Mouse (Mus musculus) hindbrain, embryonic 11.5 days (tissue): ENCODE measurements around the gene Rab28. TPM values are rescaled to one million over a fixed set of nuclear protein-coding genes. Genes with fewer than 3 reads are reported as not detected.
"Not testable (repeated sequence)": the region's sequence is repeated elsewhere in the genome, so short reads cannot be mapped to it uniquely, and the experiment has no call there.

ENCODE experiments used
- ATAC-seq: fragments of 200-750 bp; cut with Nextera tagmentation; 2 replicates; pipeline ENCODE4 v1.8.0; 2017; ENCODE audit warnings: mild to moderate bottlenecking, moderate TSS enrichment, moderate library complexity; ENCODE audit not compliant: low FRiP score
- DNase-seq: peaks from one replicate; pipeline ENCODE4 v3.0.0-alpha.2; 2015; ENCODE audit warnings: low spot score
- H3K27ac ChIP-seq: fragments of 300-500 bp; sonication (generic); 2 replicates; pipeline ENCODE4 v1.5.1; 2014; ENCODE audit warnings: mild to moderate bottlenecking, low read depth, low read length
- H3K27me3 ChIP-seq: fragments of 300-500 bp; sonication (generic); 2 replicates; pipeline ENCODE4 v1.6.1; 2014; ENCODE audit warnings: mild to moderate bottlenecking, low read length, moderate library complexity, mixed read lengths; ENCODE audit not compliant: control insufficient read depth, insufficient read depth
- H3K36me3 ChIP-seq: fragments of 300-500 bp; sonication (generic); 2 replicates; pipeline ENCODE4 v1.6.1; 2014; ENCODE audit warnings: mild to moderate bottlenecking, low read length, moderate library complexity, mixed read lengths; ENCODE audit not compliant: control insufficient read depth, insufficient read depth
- H3K4me1 ChIP-seq: fragments of 300-500 bp; sonication (generic); replicated peaks from 2 replicates; pipeline ENCODE4 v1.6.1; 2014; ENCODE audit warnings: low read length, mixed read lengths; ENCODE audit not compliant: control insufficient read depth, insufficient read depth
- H3K4me2 ChIP-seq: fragments of 300-500 bp; sonication (generic); replicated peaks from 2 replicates; pipeline ENCODE4 v1.6.1; 2014; ENCODE audit warnings: mild to moderate bottlenecking, low read depth, low read length
- H3K4me3 ChIP-seq: fragments of 300-500 bp; sonication (generic); 2 replicates; pipeline ENCODE4 v1.5.1; 2014; ENCODE audit warnings: low read depth, low read length
- H3K9ac ChIP-seq: fragments of 300-500 bp; sonication (generic); 2 replicates; pipeline ENCODE4 v1.6.1; 2014; ENCODE audit warnings: low read depth, low read length
- H3K9me3 ChIP-seq: fragments of 300-500 bp; sonication (generic); 2 replicates; pipeline ENCODE4 v1.6.1; 2016; ENCODE audit warnings: low read length; ENCODE audit not compliant: control insufficient read depth
- WGBS: fragments of 180-500 bp; shearing (Covaris S2); extraction: QIAGEN DNeasy Blood & Tissue Kit; methylation state at CpG from one replicate; pipeline ENCODE4 v1.1.7; 2014; 5-methylcytosine and 5-hydroxymethylcytosine counted together
- polyA plus RNA-seq: library from polyadenylated mRNA; unstranded; fragments of >200 nt; fragmentation: Nextera tagmentation; extraction: Ambion mirVana; gene quantifications from 2 replicates; pipeline ENCODE4 v1.2.1, GENCODE M21; 2014

The Rab28 gene
- polyA plus RNA-seq, 1 experiment from 2014 or later: 94.7 TPM

GRCm38 (mm10) chr5:41744234-41744633 lies 36.3 kb upstream of the Rab28 start:
- DNase-seq (no peak), ATAC-seq (0 out of 2 replicates have a peak, but pooled peaks have one; percentile 25)
- WGBS: 7% methylated on average over 7 of the region's 7 CpGs
- Histone ChIP-seq H3K27ac (no peak overlapping the region), H3K9ac (no peak overlapping the region), H3K4me3 (no peak overlapping the region), H3K9me3 (no peaks in the 10 kb centered on the region), H3K4me1 (no peaks in the 10 kb centered on the region), H3K4me2 (no peak overlapping the region), H3K36me3 (no peaks in the 10 kb centered on the region), H3K27me3 (peaks cover 47% of the 10 kb centered on the region)

DNA sequence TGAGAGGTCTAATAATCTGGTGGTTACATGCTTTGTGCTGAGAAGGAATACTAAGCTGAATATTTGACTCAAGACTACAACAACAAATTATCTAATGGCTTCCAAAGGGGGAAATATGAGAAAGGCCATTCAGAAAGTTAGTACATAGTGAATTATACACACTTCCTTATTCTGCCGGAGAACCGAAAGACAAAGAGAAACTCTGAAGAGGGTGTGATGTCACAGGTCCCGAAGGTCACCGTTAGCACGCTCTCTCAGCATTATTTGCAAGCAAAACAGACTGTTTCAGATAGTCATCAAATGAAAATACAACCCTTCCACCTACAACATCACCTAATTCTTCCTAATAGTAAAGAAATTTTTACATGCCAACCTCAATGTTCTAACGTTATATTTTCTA lies 30.9 kb upstream of the Rab28 start:
- 63% methylated on average over 6 of the region's 6 CpGs for WGBS
- H3K9ac ChIP-seq: no peak overlapping the region
- no peak for ATAC-seq

GRCm38 (mm10) chr5:41737039-41737438 lies 29.1 kb upstream of the Rab28 start:
- no peaks in the 10 kb centered on the region for H3K9me3 ChIP-seq
- no peak overlapping the region for H3K9ac ChIP-seq
- H3K4me1 ChIP-seq: no peaks in the 10 kb centered on the region
- no peak overlapping the region for H3K27ac ChIP-seq
- H3K27me3 ChIP-seq: no peaks in the 10 kb centered on the region
- H3K36me3 ChIP-seq: no peaks in the 10 kb centered on the region
- no peak overlapping the region for H3K4me2 ChIP-seq
- H3K4me3 ChIP-seq: no peak overlapping the region
- no peak for DNase-seq
- 60% methylated on average over 5 of the region's 5 CpGs for WGBS
- no peak for ATAC-seq

More for the DNA sequence above, 30.9 kb upstream of the Rab28 start:
- Histone ChIP-seq H3K27me3 (peaks cover 1% of the 10 kb centered on the region; the same call in 1 of the 2 replicates), H3K27ac (no peak overlapping the region), H3K4me1 (no peaks in the 10 kb centered on the region), H3K4me3 (no peak overlapping the region), H3K36me3 (no peaks in the 10 kb centered on the region), H3K9me3 (no peaks in the 10 kb centered on the region), H3K4me2 (no peak overlapping the region)
- no peak for DNase-seq

GRCm38 (mm10) chr5:41727017-41727416 lies 19.1 kb upstream of the Rab28 start:
- no peak overlapping the region for H3K9ac ChIP-seq
- no peak for DNase-seq
- no peaks in the 10 kb centered on the region for H3K9me3 ChIP-seq
- no peaks in the 10 kb centered on the region for H3K4me1 ChIP-seq
- no peaks in the 10 kb centered on the region for H3K27me3 ChIP-seq
- WGBS: 75% methylated on average over 1 of the region's 1 CpGs
- H3K4me3 ChIP-seq: no peak overlapping the region
- no peak for ATAC-seq
- no peak overlapping the region for H3K27ac ChIP-seq
- H3K4me2 ChIP-seq: no peak overlapping the region
- no peaks in the 10 kb centered on the region for H3K36me3 ChIP-seq

- Histone ChIP-seq H3K9ac (no peak overlapping the region), H3K4me1 (no peaks in the 10 kb centered on the region), H3K27me3 (no peaks in the 10 kb centered on the region), H3K9me3 (no peaks in the 10 kb centered on the region), H3K4me2 (no peak overlapping the region), H3K36me3 (no peaks in the 10 kb centered on the region), H3K27ac (no peak overlapping the region), H3K4me3 (no peak overlapping the region)
- WGBS: 66% methylated on average over 6 of the region's 6 CpGs
- DNase-seq: no peak
- no peak for ATAC-seq
These were observed 17.6 kb upstream of the Rab28 start for GRCm38 (mm10) chr5:41725573-41725972.

- peak overlapping the region; percentile 91 for H3K27ac ChIP-seq
- no peaks in the 10 kb centered on the region for H3K4me1 ChIP-seq
- WGBS: under 1% methylated on average over 62 of the region's 63 CpGs
- H3K9me3 ChIP-seq: no peaks in the 10 kb centered on the region
- ATAC-seq (peak; percentile 89), DNase-seq (peak; percentile 69)
- no peaks in the 10 kb centered on the region for H3K27me3 ChIP-seq
- H3K4me2 ChIP-seq: peak overlapping the region; percentile 90
- peak overlapping the region; percentile 93 for H3K9ac ChIP-seq
- H3K36me3 ChIP-seq: no peaks in the 10 kb centered on the region
- peak overlapping the region; percentile 90 for H3K4me3 ChIP-seq
These were observed 592 bp downstream of the Rab28 start for GRCm38 (mm10) chr5:41707115-41708015.

GRCm38 (mm10) chr5:41706777-41707114 lies 1.2 kb downstream of the Rab28 start:
- H3K27me3 ChIP-seq: no peaks in the 10 kb centered on the region
- H3K4me2 ChIP-seq: peak overlapping the region; percentile 90
- WGBS: 7% methylated on average over 9 of the region's 9 CpGs
- no peaks in the 10 kb centered on the region for H3K36me3 ChIP-seq
- no peaks in the 10 kb centered on the region for H3K9me3 ChIP-seq
- peak overlapping the region; percentile 90 for H3K4me3 ChIP-seq
- no peaks in the 10 kb centered on the region for H3K4me1 ChIP-seq
- no peak for ATAC-seq
- peak overlapping the region; percentile 93 for H3K9ac ChIP-seq
- no peak overlapping the region for H3K27ac ChIP-seq
- no peak for DNase-seq

- 91% methylated on average over 4 of the region's 4 CpGs for WGBS
- H3K27me3 ChIP-seq, H3K27ac ChIP-seq, DNase-seq, ATAC-seq, H3K4me3 ChIP-seq, H3K9ac ChIP-seq, H3K36me3 ChIP-seq, H3K4me1 ChIP-seq, H3K9me3 ChIP-seq, H3K4me2 ChIP-seq: not testable (repeated sequence)
These were observed 6.9 kb downstream of the Rab28 start for GRCm38 (mm10) chr5:41701085-41701484.

- 0 out of 2 replicates have a peak, but pooled peaks have one; percentile 30 for ATAC-seq
- H3K27ac ChIP-seq: no peak overlapping the region
These were observed 10.0 kb downstream of the Rab28 start for GRCm38 (mm10) chr5:41697958-41698357.

More at GRCm38 (mm10) chr5:41697958-41698357, 10.0 kb downstream of the Rab28 start:
- no peak for DNase-seq
- no peaks in the 10 kb centered on the region for H3K36me3 ChIP-seq
- H3K9me3 ChIP-seq: no peaks in the 10 kb centered on the region
- H3K4me2 ChIP-seq: no peak overlapping the region
- no peak overlapping the region for H3K4me3 ChIP-seq
- H3K9ac ChIP-seq: no peak overlapping the region
- H3K27me3 ChIP-seq: no peaks in the 10 kb centered on the region
- no peaks in the 10 kb centered on the region for H3K4me1 ChIP-seq
